22 mouse cellular contexts compared by ENCODE assay signal in genomic region chr11:120033473-120033872, GRCm38 (mm10). TPM values are rescaled to one million over a fixed set of nuclear protein-coding genes. Genes with fewer than 3 reads are reported as not detected.
A peak's percentile ranks its signal among the peaks of the same experiment; 100 is the strongest.
DNase-seq lines count a peak whose midpoint lies in the region; ATAC-seq lines count a peak whose summit lies in the region.
"Had no signal": no experiment of that assay in that cellular context is flagged by ENCODE, and none has a peak within 500 bp of the region (broad histone marks: within the 10 kb centered on the region; RNA-seq: fewer than 3 reads in every experiment).

No protein-coding gene starts in this region.

- H3K4me2 ChIP-seq in hindbrain, embryonic 15.5 days, result no peak overlapping the region
- no peak overlapping the region for H3K4me2 ChIP-seq in hindbrain, embryonic 14.5 days (replicated peaks)
- no peak overlapping the region for H3K4me2 ChIP-seq in lung, embryonic 16.5 days (ENCODE audit: low read depth, low read length)
- no peak overlapping the region for H3K4me2 ChIP-seq in intestine, embryonic 15.5 days (replicated peaks)
- H3K4me2 ChIP-seq: hindbrain, embryonic 12.5 days; limb, embryonic 15.5 days had no signal

- no peaks in the 10 kb centered on the region for H3K36me3 ChIP-seq in hindbrain, embryonic 15.5 days
- no peaks in the 10 kb centered on the region for H3K36me3 ChIP-seq in hindbrain, embryonic 14.5 days (replicated peaks; ENCODE audit: control insufficient read depth, insufficient read depth)
- H3K36me3 ChIP-seq in lung, embryonic 16.5 days (ENCODE audit: control insufficient read depth, insufficient read depth, low read length), result no peaks in the 10 kb centered on the region
- no peaks in the 10 kb centered on the region for H3K36me3 ChIP-seq in intestine, embryonic 15.5 days
- H3K36me3 ChIP-seq in macrophage (ENCODE audit: inconsistent target), result no peaks in the 10 kb centered on the region
- H3K36me3 ChIP-seq: G1E; hindbrain, embryonic 12.5 days; limb, embryonic 15.5 days had no signal

- H3K79me2 ChIP-seq in macrophage (ENCODE audit: inconsistent target), result peaks cover 50% of the 10 kb centered on the region

- H3K9ac ChIP-seq in hindbrain, embryonic 15.5 days, result 0 out of 2 replicates have a peak overlapping the region, but pooled peaks have one; percentile 4
- H3K9ac ChIP-seq in hindbrain, embryonic 14.5 days, result no peak overlapping the region
- no peak overlapping the region for H3K9ac ChIP-seq in lung, embryonic 16.5 days (ENCODE audit: low read length)
- H3K9ac ChIP-seq in intestine, embryonic 15.5 days, result no peak overlapping the region
- H3K9ac ChIP-seq: hindbrain, embryonic 12.5 days; limb, embryonic 15.5 days had no signal

- DNase-seq in hindbrain, embryonic 14.5 days (ENCODE audit: low spot score), result no peak
- no peak for DNase-seq in lung, postnatal 36 days
- DNase-seq: adrenal gland, postnatal 36 days; B cell, adult 2 months; cerebellum, adult 18-20 months; cerebellum, postnatal 14 days; gastrocnemius, postnatal 25 days; kidney, postnatal 4 days; layer of hippocampus, adult 9-11 months; lung, postnatal 14 days had no signal

- H3K4me1 ChIP-seq in hindbrain, embryonic 15.5 days (replicated peaks), result peaks cover 24% of the 10 kb centered on the region; the same call in 1 of the 2 replicates
- H3K4me1 ChIP-seq in hindbrain, embryonic 14.5 days (replicated peaks; ENCODE audit: control insufficient read depth, insufficient read depth, low read length), result no peaks in the 10 kb centered on the region
- peaks cover 5% of the 10 kb centered on the region; the same call in 1 of the 2 replicates for H3K4me1 ChIP-seq in lung, embryonic 16.5 days (replicated peaks; ENCODE audit: control insufficient read depth, insufficient read depth, low read length)
- peaks cover 29% of the 10 kb centered on the region for H3K4me1 ChIP-seq in intestine, embryonic 15.5 days (replicated peaks)
- H3K4me1 ChIP-seq: hindbrain, embryonic 12.5 days had no signal

- H3K4me3 ChIP-seq in hindbrain, embryonic 15.5 days, result no peak overlapping the region
- no peak overlapping the region for H3K4me3 ChIP-seq in hindbrain, embryonic 14.5 days (replicated peaks; ENCODE audit: low read length)
- H3K4me3 ChIP-seq in lung, embryonic 16.5 days (ENCODE audit: low read length), result no peak overlapping the region
- H3K4me3 ChIP-seq in intestine, embryonic 15.5 days (replicated peaks), result no peak overlapping the region
- no peak overlapping the region for H3K4me3 ChIP-seq in macrophage (ENCODE audit: inconsistent target)
- H3K4me3 ChIP-seq: hindbrain, embryonic 12.5 days; left cerebral cortex, adult 2 months; limb, embryonic 15.5 days; megakaryocyte, embryonic 14.5 days had no signal

- no peak for ATAC-seq in hindbrain, embryonic 15.5 days (ENCODE audit: low FRiP score, low read depth)
- no peak for ATAC-seq in hindbrain, embryonic 14.5 days (ENCODE audit: low FRiP score)
- ATAC-seq in lung, embryonic 16.5 days (ENCODE audit: low read depth), result 0 out of 2 replicates have a peak, but pooled peaks have one; percentile 10
- no peak for ATAC-seq in intestine, embryonic 15.5 days
- ATAC-seq in cerebellum, adult (ENCODE audit: insufficient number of reproducible peaks, low FRiP score, low TSS enrichment), result no peak
- ATAC-seq: inflammation-experienced regulatory T-cells, adult 6 months; Patski had no signal

- H3K27me3 ChIP-seq in hindbrain, embryonic 15.5 days, result no peaks in the 10 kb centered on the region
- no peaks in the 10 kb centered on the region for H3K27me3 ChIP-seq in hindbrain, embryonic 14.5 days (ENCODE audit: control insufficient read depth, insufficient read depth, low read length)
- H3K27me3 ChIP-seq in lung, embryonic 16.5 days (ENCODE audit: control insufficient read depth, insufficient read depth, low read depth, low read length), result no peaks in the 10 kb centered on the region
- H3K27me3 ChIP-seq in intestine, embryonic 15.5 days (replicated peaks), result no peaks in the 10 kb centered on the region
- H3K27me3 ChIP-seq: hindbrain, embryonic 12.5 days; limb, embryonic 15.5 days; Patski had no signal

- no peaks in the 10 kb centered on the region for H3K9me3 ChIP-seq in hindbrain, embryonic 15.5 days
- no peaks in the 10 kb centered on the region for H3K9me3 ChIP-seq in hindbrain, embryonic 14.5 days (ENCODE audit: control insufficient read depth, low read length)
- H3K9me3 ChIP-seq in lung, embryonic 16.5 days (ENCODE audit: control insufficient read depth, low read length), result no peaks in the 10 kb centered on the region
- no peaks in the 10 kb centered on the region for H3K9me3 ChIP-seq in intestine, embryonic 15.5 days
- H3K9me3 ChIP-seq: G1E; hindbrain, embryonic 12.5 days; limb, embryonic 15.5 days had no signal

- no peak overlapping the region for H3K27ac ChIP-seq in hindbrain, embryonic 15.5 days (replicated peaks)
- no peak overlapping the region for H3K27ac ChIP-seq in hindbrain, embryonic 14.5 days
- H3K27ac ChIP-seq in lung, embryonic 16.5 days (ENCODE audit: low read length), result no peak overlapping the region
- peak overlapping the region; percentile 44; the same call in 1 of the 2 replicates for H3K27ac ChIP-seq in intestine, embryonic 15.5 days
- peak overlapping the region; percentile 72 for H3K27ac ChIP-seq in macrophage
- H3K27ac ChIP-seq: hindbrain, embryonic 12.5 days; left cerebral cortex, adult 2 months; limb, embryonic 15.5 days had no signal

- WGBS in hindbrain, embryonic 15.5 days, result 70% methylated on average over 3 of the region's 3 CpGs
- 59% methylated on average over 3 of the region's 3 CpGs for WGBS in hindbrain, embryonic 14.5 days
- 64% methylated on average over 3 of the region's 3 CpGs for WGBS in lung, embryonic 16.5 days
- WGBS in intestine, embryonic 15.5 days, result 72% methylated on average over 3 of the region's 3 CpGs
- WGBS in macrophage (ENCODE audit: missing documents), result 91% methylated on average over 3 of the region's 3 CpGs

RNA-seq across cellular contexts. Expression of gene Aatk, which starts 13.5 kb away (rescaled TPM):
- polyA plus RNA-seq in hindbrain, embryonic 15.5 days (2015; fragmentation: Nextera tagmentation; extraction: Ambion mirVana), result 45.7 and 47.5 TPM in 2 replicates
- 45.3 and 49.1 TPM in 2 replicates for polyA plus RNA-seq in hindbrain, embryonic 14.5 days (2014; fragmentation: Nextera tagmentation; extraction: Ambion mirVana)
- 2.0 and 2.2 TPM in 2 replicates for polyA plus RNA-seq in lung, embryonic 16.5 days (2015; fragmentation: Nextera tagmentation; extraction: Ambion mirVana)
- 3.1 and 3.4 TPM in 2 replicates for polyA plus RNA-seq in intestine, embryonic 15.5 days (2015; fragmentation: Nextera tagmentation; extraction: Ambion mirVana)
- total RNA-seq in macrophage (2018; cell fraction: chromatin; rRNA removed), result 10 to 100 TPM in 19 of 26 experiments, 1 to 10 TPM in 7; 2.7 to 65.4 (median 28.0) TPM
- 10 to 100 TPM in 17 of 26 experiments, 1 to 10 TPM in 9; 4.2 to 20.5 (median 11.6) TPM for total RNA-seq in macrophage (2018; cell fraction: cytosol; rRNA removed)
- total RNA-seq in macrophage (2018; cell fraction: nucleus; rRNA removed), result 10 to 100 TPM in 23 of 26 experiments, 1 to 10 TPM in 3; 4.8 to 46.3 (median 24.7) TPM
- 6.5 to 10.7 TPM (median 10.4 TPM) in 3 replicates for polyA plus RNA-seq in macrophage (2018)
- polyA plus RNA-seq: G1E; inflammation-experienced regulatory T-cells, adult 6 months had no signal

RNA-seq across cellular contexts. Expression of gene Cep131, which starts 53.2 kb away (rescaled TPM):
- polyA plus RNA-seq in hindbrain, embryonic 15.5 days (2015; fragmentation: Nextera tagmentation; extraction: Ambion mirVana), result 31.0 and 32.9 TPM in 2 replicates
- polyA plus RNA-seq in hindbrain, embryonic 14.5 days (2014; fragmentation: Nextera tagmentation; extraction: Ambion mirVana), result 27.8 and 28.1 TPM in 2 replicates
- polyA plus RNA-seq in lung, embryonic 16.5 days (2015; fragmentation: Nextera tagmentation; extraction: Ambion mirVana), result 15.3 and 16.4 TPM in 2 replicates
- polyA plus RNA-seq in intestine, embryonic 15.5 days (2015; fragmentation: Nextera tagmentation; extraction: Ambion mirVana), result 14.2 and 19.7 TPM in 2 replicates
- 10 to 100 TPM in 18 of 26 experiments, 1 to 10 TPM in 8; 2.3 to 49.0 (median 19.7) TPM for total RNA-seq in macrophage (2018; cell fraction: chromatin; rRNA removed)
- total RNA-seq in macrophage (2018; cell fraction: cytosol; rRNA removed), result 10 to 100 TPM in 2 of 26 experiments, 1 to 10 TPM in 24; 3.4 to 11.6 (median 5.4) TPM
- 10 to 100 TPM in 12 of 26 experiments, 1 to 10 TPM in 14; 1.4 to 22.6 (median 9.3) TPM for total RNA-seq in macrophage (2018; cell fraction: nucleus; rRNA removed)
- 5.6 to 6.3 TPM (median 5.7 TPM) in 3 replicates for polyA plus RNA-seq in macrophage (2018)

Comparison
In these comparisons a context has a peak if more than half of its experiments do, and no peak if none do; other contexts are left out.
1. H3K27ac ChIP-seq: peak in intestine, embryonic 15.5 days (single experiment) and macrophage (single experiment); none in hindbrain, embryonic 15.5 days (single experiment), hindbrain, embryonic 14.5 days (single experiment) and lung, embryonic 16.5 days (single experiment).